Mouse (Mus musculus): ENCODE measurements at regions not wholly inside any gene's neighbourhood (a gene's known extent, or its start where the extent isn't known, plus 50 kb on each side); places are given as distances from the start of the nearest gene placed in this dataset.
A peak's percentile ranks its signal among the peaks of the same experiment; 100 is the strongest.

DNA sequence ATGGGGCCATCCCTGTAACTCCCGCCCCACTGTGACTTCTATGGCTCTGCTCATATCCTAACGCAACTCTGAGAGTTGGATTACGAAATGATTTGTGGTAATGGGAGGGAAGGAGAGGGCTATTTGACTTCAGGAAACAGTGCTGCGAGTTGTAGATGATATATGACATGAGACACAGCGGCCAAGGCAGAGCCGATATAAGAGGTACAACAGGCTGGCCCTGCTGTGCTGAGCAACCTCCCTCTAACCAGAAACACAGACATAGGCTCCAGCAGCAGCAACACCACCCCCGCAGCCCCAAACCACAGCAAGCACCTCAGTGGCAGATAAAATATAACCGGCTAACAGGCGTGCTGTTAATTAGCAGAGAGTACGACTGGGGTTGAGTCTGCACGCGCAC lies 312.5 kb upstream of the Mgmt start:
- H3K27me3 ChIP-seq (ENCODE audit: insufficient read depth, low read length) = peaks cover 31% of the 10 kb centered on the region
- no peak overlapping the region; the same call in 1 of the 2 replicates for H3K4me2 ChIP-seq (replicated peaks; ENCODE audit: low read depth, low read length)
- peaks cover 7% of the 10 kb centered on the region for H3K9me3 ChIP-seq (ENCODE audit: low read length)
- H3K27ac ChIP-seq (ENCODE audit: low read length) = no peak overlapping the region
- H3K36me3 ChIP-seq (ENCODE audit: insufficient read depth, low read length) = no peaks in the 10 kb centered on the region
- no peak overlapping the region for H3K9ac ChIP-seq (replicated peaks; ENCODE audit: low read length)
- no peak overlapping the region for H3K4me3 ChIP-seq (ENCODE audit: low read length)
- peak; percentile 76 for ATAC-seq (ENCODE audit: low FRiP score, low TSS enrichment)
- WGBS = 22% methylated on average over 12 of the region's 12 CpGs
- peaks cover 17% of the 10 kb centered on the region for H3K4me1 ChIP-seq (ENCODE audit: insufficient read depth, low read length)

DNA sequence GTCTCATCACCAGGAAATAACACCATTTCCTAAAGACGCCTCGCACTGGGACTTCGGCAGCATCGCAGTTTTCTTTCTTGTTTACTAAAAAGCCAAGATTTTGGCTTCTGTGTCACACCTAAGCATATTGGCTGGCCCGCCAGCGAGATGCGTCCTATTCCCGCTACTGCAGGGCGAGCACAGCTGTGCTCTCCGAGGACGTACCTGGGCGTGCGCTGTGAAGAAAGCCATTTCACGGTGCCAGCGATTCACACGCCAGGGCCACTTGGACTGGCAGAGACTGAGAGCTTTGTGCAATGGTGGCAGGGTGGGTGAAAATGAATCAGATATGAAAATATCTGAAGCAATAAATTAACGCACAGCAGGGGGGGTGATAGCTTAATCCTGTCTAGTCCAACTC lies 310.1 kb upstream of the Mgmt start:
- no peak overlapping the region for H3K4me2 ChIP-seq (replicated peaks; ENCODE audit: low read depth, low read length)
- no peak for ATAC-seq (ENCODE audit: low FRiP score, low TSS enrichment)
- no peak overlapping the region for H3K27ac ChIP-seq (ENCODE audit: low read length)
- H3K27me3 ChIP-seq (ENCODE audit: insufficient read depth, low read length) = peaks cover 31% of the 10 kb centered on the region
- H3K9ac ChIP-seq (replicated peaks; ENCODE audit: low read length) = no peak overlapping the region
- H3K9me3 ChIP-seq (ENCODE audit: low read length) = no peaks in the 10 kb centered on the region
- WGBS = 67% methylated on average over 17 of the region's 17 CpGs
- H3K4me1 ChIP-seq (ENCODE audit: insufficient read depth, low read length) = peaks cover 17% of the 10 kb centered on the region
- H3K4me3 ChIP-seq (ENCODE audit: low read length) = no peak overlapping the region
- no peaks in the 10 kb centered on the region for H3K36me3 ChIP-seq (ENCODE audit: insufficient read depth, low read length)

DNA sequence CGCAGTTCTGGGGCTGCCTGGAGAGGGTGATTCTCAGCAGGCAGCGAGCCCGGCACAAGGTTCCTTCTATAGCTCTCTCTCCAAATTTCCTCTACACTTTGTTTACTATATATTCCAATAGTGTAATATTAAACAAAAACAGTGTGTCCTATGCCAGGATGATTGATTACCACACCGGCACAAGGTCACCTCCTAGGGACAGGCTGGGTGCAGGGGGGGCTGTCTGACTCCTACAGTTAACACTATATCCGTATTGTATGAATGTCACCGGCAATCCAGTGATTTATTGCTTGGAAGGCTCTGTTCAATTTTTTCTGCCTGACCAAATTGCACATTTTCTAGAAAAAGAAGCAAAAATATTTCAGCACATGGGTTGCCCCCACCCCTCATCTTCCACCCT lies 305.9 kb upstream of the Mgmt start:
- no peak overlapping the region for H3K27ac ChIP-seq (ENCODE audit: low read length)
- no peak overlapping the region for H3K4me2 ChIP-seq (replicated peaks; ENCODE audit: low read depth, low read length)
- H3K27me3 ChIP-seq (ENCODE audit: insufficient read depth, low read length) = peaks cover 19% of the 10 kb centered on the region
- H3K4me3 ChIP-seq (ENCODE audit: low read length) = no peak overlapping the region
- H3K4me1 ChIP-seq (ENCODE audit: insufficient read depth, low read length) = no peaks in the 10 kb centered on the region
- H3K9ac ChIP-seq (replicated peaks; ENCODE audit: low read length) = no peak overlapping the region
- WGBS = 62% methylated on average over 6 of the region's 6 CpGs
- ATAC-seq (ENCODE audit: low FRiP score, low TSS enrichment) = no peak
- no peaks in the 10 kb centered on the region for H3K36me3 ChIP-seq (ENCODE audit: insufficient read depth, low read length)
- H3K9me3 ChIP-seq (ENCODE audit: low read length) = no peaks in the 10 kb centered on the region

DNA sequence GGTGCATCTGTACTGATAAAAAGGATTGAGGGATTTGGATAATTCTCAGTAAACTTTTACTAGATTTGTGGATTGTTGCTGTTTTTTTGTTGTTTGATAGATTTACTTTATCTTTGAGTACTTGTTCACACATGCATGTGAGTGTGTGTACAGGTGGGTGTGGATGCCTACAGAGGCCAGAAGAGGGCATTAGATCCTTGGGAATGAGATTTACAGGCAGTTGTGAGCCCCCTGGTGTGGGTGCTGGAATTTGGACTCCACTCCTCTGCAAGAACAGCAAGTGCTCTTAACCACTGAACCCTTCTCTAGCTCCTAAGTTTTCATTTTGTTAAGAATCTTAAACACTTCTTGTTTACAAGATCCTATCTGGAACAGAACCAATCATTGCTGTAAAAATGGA lies 303.5 kb upstream of the Mgmt start:
- ATAC-seq (ENCODE audit: low FRiP score, low TSS enrichment) = no peak
- Histone ChIP-seq H3K27ac (ENCODE audit: low read length) (no peak overlapping the region), H3K27me3 (ENCODE audit: insufficient read depth, low read length) (peaks cover 3% of the 10 kb centered on the region; the same call in 1 of the 2 replicates)

DNA sequence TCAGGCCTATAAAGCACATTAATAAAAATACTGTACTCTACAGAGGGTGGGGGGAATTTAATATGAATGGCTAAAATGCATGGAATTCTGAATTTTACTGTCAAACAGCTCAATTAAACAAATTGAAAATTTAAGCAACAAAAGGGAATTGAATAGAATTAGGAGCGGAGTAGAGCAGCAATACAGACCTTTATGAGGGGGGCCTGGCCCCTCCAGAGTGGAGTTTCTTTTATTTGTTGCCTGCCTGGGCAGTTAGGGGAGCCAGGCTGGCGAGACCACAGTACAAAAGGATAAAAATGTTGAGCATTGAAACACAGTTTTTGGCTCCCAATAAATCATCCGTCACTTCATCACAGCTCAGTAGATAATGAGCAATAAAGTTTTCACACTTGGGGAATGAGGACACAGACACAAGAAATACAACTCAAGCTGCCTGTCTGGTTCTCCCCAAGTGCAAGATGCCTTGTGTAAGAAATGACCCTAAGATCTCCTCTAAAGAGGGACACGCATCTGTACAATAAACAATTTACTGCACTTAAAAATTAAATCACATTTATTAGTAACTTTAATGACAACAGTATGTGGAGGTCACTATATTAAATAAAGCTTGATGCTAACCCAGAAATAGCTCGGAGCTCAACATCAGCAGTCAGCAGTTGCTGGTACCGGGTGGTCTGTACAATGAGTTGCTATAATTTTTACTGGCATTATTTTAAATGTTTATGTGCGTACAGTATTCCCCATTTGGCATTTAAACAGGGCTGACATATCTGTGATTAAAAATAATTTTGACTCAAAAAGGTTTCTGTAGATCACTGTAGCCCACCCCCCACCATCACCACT lies 286.9 kb upstream of the Mgmt start:
- Histone ChIP-seq H3K9me3 (ENCODE audit: low read length) (no peaks in the 10 kb centered on the region), H3K4me3 (ENCODE audit: low read length) (no peak overlapping the region), H3K27me3 (ENCODE audit: insufficient read depth, low read length) (no peaks in the 10 kb centered on the region; the same call in 1 of the 2 replicates), H3K27ac (ENCODE audit: low read length) (no peak overlapping the region), H3K9ac (replicated peaks; ENCODE audit: low read length) (no peak overlapping the region), H3K4me2 (replicated peaks; ENCODE audit: low read depth, low read length) (no peak overlapping the region), H3K36me3 (ENCODE audit: insufficient read depth, low read length) (no peaks in the 10 kb centered on the region), H3K4me1 (ENCODE audit: insufficient read depth, low read length) (no peaks in the 10 kb centered on the region)
- 70% methylated on average over 7 of the region's 7 CpGs for WGBS
- ATAC-seq (ENCODE audit: low FRiP score, low TSS enrichment) = no peak

More for the DNA sequence above, 303.5 kb upstream of the Mgmt start:
- Histone ChIP-seq H3K9me3 (ENCODE audit: low read length) (no peaks in the 10 kb centered on the region), H3K4me1 (ENCODE audit: insufficient read depth, low read length) (no peaks in the 10 kb centered on the region), H3K36me3 (ENCODE audit: insufficient read depth, low read length) (no peaks in the 10 kb centered on the region), H3K9ac (replicated peaks; ENCODE audit: low read length) (no peak overlapping the region), H3K4me2 (replicated peaks; ENCODE audit: low read depth, low read length) (no peak overlapping the region), H3K4me3 (ENCODE audit: low read length) (no peak overlapping the region)

DNA sequence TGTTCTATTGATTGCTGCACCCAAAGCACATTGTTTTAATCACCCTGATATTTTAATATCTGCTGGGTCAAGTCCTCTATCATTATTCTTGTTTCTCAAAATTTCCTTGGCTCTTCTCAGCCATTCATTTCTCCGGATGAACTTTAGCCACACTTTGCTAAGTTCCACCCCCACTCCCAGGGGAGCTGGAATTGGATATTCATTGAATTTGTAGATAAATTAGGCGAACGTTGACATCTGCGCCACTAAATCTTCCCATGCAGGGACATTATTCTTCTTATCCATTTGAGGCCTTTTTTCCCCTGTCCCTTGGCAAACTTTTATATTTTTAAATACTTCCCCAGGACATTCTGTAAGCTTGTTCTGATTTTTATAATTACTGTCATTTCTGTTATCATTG lies 280.9 kb upstream of the Mgmt start:
- H3K27me3 ChIP-seq (ENCODE audit: insufficient read depth, low read length) = no peaks in the 10 kb centered on the region; the same call in 1 of the 2 replicates
- H3K4me1 ChIP-seq (ENCODE audit: insufficient read depth, low read length) = no peaks in the 10 kb centered on the region
- no peaks in the 10 kb centered on the region for H3K36me3 ChIP-seq (ENCODE audit: insufficient read depth, low read length)
- ATAC-seq (ENCODE audit: low FRiP score, low TSS enrichment) = no peak
- H3K4me3 ChIP-seq (ENCODE audit: low read length) = no peak overlapping the region
- H3K4me2 ChIP-seq (replicated peaks; ENCODE audit: low read depth, low read length) = no peak overlapping the region
- no peak overlapping the region for H3K9ac ChIP-seq (replicated peaks; ENCODE audit: low read length)
- H3K27ac ChIP-seq (ENCODE audit: low read length) = no peak overlapping the region
- H3K9me3 ChIP-seq (ENCODE audit: low read length) = no peaks in the 10 kb centered on the region
- whole genome bisulfite sequencing = 37% methylated on average over 4 of the region's 4 CpGs

DNA sequence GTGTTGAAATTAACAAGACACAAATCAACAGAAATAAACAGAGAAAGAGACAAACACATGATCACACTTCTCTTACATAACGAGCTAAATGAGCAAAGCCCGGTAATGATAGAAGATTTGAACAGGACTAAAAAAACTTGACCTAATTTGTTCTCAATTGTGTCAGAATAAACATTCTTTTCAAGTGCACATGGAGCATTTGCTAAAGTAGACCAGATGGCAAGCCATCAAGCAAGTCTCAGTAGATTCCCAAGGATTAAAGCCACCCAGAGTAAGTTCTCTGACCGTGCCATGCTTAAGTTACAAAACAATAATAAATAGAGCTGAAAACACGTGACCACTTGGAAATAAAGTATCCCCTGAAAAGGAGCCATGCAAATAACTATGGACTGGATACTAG lies 269.9 kb upstream of the Mgmt start:
- H3K4me1 ChIP-seq (ENCODE audit: insufficient read depth, low read length) = no peaks in the 10 kb centered on the region
- H3K27me3 ChIP-seq (ENCODE audit: insufficient read depth, low read length) = no peaks in the 10 kb centered on the region
- 58% methylated on average over 4 of the region's 4 CpGs for WGBS
- no peak for ATAC-seq (ENCODE audit: low FRiP score, low TSS enrichment)
- no peak overlapping the region for H3K4me3 ChIP-seq (ENCODE audit: low read length)
- H3K4me2 ChIP-seq (replicated peaks; ENCODE audit: low read depth, low read length) = no peak overlapping the region
- no peak overlapping the region for H3K9ac ChIP-seq (replicated peaks; ENCODE audit: low read length)
- no peaks in the 10 kb centered on the region for H3K36me3 ChIP-seq (ENCODE audit: insufficient read depth, low read length)
- no peaks in the 10 kb centered on the region for H3K9me3 ChIP-seq (ENCODE audit: low read length)
- H3K27ac ChIP-seq (ENCODE audit: low read length) = no peak overlapping the region

DNA sequence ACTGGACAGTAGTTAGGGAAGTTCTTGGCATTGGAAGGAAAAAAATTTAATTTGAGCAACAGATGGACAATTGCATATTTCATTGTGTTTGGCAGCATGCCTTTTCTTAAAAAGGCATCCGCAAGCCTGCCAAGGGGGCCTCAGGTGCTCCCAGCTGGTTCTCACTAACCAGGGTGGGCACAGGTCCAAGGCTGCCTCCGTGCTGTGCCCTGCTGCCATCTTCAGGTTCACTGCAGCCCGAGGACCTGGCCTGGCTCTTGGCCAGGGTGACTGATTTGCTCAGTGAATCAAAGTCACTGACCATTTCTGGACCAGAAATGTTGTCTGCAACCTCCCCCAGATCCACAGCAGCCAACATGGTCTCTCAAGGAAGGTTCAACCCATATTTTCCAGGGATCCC lies 263.3 kb upstream of the Mgmt start:
- H3K4me1 ChIP-seq (ENCODE audit: insufficient read depth, low read length) = no peaks in the 10 kb centered on the region
- H3K4me2 ChIP-seq (replicated peaks; ENCODE audit: low read depth, low read length) = no peak overlapping the region
- H3K27me3 ChIP-seq (ENCODE audit: insufficient read depth, low read length) = 0 out of 2 replicates have a peak, but pooled peaks cover 2% of the 10 kb centered on the region
- H3K9me3 ChIP-seq (ENCODE audit: low read length) = no peaks in the 10 kb centered on the region
- no peak for ATAC-seq (ENCODE audit: low FRiP score, low TSS enrichment)
- H3K36me3 ChIP-seq (ENCODE audit: insufficient read depth, low read length) = no peaks in the 10 kb centered on the region
- WGBS = 48% methylated on average over 3 of the region's 3 CpGs
- no peak overlapping the region for H3K27ac ChIP-seq (ENCODE audit: low read length)
- no peak overlapping the region for H3K4me3 ChIP-seq (ENCODE audit: low read length)
- no peak overlapping the region for H3K9ac ChIP-seq (replicated peaks; ENCODE audit: low read length)

DNA sequence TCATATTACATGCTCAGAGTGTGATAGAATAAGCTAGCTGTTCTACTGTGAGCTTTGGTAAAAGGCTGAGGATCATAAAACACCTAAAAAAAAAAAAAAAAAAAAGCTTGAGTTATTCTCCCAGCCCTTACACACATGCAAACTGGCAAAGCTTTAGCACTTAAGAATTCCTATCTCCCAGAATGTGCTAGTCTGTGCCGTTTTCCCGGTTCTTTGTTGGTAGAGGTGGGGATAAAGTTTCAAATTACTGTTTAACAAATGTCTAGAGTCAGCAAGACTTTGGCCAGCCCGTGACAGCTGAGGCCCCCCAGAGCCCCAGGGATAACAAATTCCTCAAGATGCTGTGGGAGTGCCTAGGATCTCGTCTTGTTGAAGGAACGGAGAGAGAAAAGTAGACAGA lies 254.3 kb upstream of the Mgmt start:
- 0 out of 2 replicates have a peak, but pooled peaks cover 8% of the 10 kb centered on the region for H3K4me1 ChIP-seq (ENCODE audit: insufficient read depth, low read length)
- H3K4me2 ChIP-seq (replicated peaks; ENCODE audit: low read depth, low read length) = no peak overlapping the region
- WGBS = 12% methylated on average over 5 of the region's 5 CpGs
- no peaks in the 10 kb centered on the region for H3K9me3 ChIP-seq (ENCODE audit: low read length)
- no peaks in the 10 kb centered on the region for H3K27me3 ChIP-seq (ENCODE audit: insufficient read depth, low read length)
- H3K36me3 ChIP-seq (ENCODE audit: insufficient read depth, low read length) = no peaks in the 10 kb centered on the region
- no peak overlapping the region for H3K4me3 ChIP-seq (ENCODE audit: low read length)
- no peak overlapping the region for H3K9ac ChIP-seq (replicated peaks; ENCODE audit: low read length)
- ATAC-seq (ENCODE audit: low FRiP score, low TSS enrichment) = peak; percentile 71
- H3K27ac ChIP-seq (ENCODE audit: low read length) = no peak overlapping the region

DNA sequence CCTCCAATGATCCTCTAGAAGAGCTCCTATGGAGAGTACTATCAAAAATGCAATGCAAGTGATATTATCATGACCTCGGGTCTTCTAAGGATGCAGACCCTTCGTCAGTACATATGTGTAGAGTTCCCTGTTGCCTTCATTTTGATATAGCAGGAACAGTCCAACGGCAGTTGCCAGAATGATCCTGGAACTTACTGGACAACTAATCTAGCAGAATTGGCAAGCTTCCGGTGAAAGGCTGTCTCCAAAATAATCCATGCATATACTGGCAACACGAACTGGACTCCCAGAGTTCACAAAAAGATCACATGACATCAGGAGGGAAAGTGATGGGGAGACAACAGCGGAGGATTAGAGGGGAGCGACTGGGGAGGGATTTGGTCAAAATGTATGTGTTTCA lies 253.6 kb upstream of the Mgmt start:
- Histone ChIP-seq H3K9ac (replicated peaks; ENCODE audit: low read length) (no peak overlapping the region), H3K4me3 (ENCODE audit: low read length) (no peak overlapping the region), H3K36me3 (ENCODE audit: insufficient read depth, low read length) (no peaks in the 10 kb centered on the region), H3K4me2 (replicated peaks; ENCODE audit: low read depth, low read length) (no peak overlapping the region), H3K9me3 (ENCODE audit: low read length) (no peaks in the 10 kb centered on the region), H3K27me3 (ENCODE audit: insufficient read depth, low read length) (no peaks in the 10 kb centered on the region), H3K27ac (ENCODE audit: low read length) (no peak overlapping the region), H3K4me1 (ENCODE audit: insufficient read depth, low read length) (0 out of 2 replicates have a peak, but pooled peaks cover 8% of the 10 kb centered on the region)
- WGBS = 81% methylated on average over 7 of the region's 7 CpGs
- ATAC-seq (ENCODE audit: low FRiP score, low TSS enrichment) = no peak

Data from kidney, embryonic 16.5 days (tissue).